In genomic region chr12:86891454-86891785, GRCm38 (mm10) we compare ENCODE assay signal across 8 mouse cellular contexts. TPM values are rescaled to one million over a fixed set of nuclear protein-coding genes. Genes with fewer than 3 reads are reported as not detected.
DNase-seq lines count a peak whose midpoint lies in the region; ATAC-seq and TF ChIP-seq lines count a peak whose summit lies in the region.

No protein-coding gene starts in this region.

- H3K79me2 ChIP-seq in CH12.LX (replicated peaks; ENCODE audit: control insufficient read depth, extremely low read depth, insufficient read depth, poor library complexity, severe bottlenecking) = no peaks in the 10 kb centered on the region

- H3K9me3 ChIP-seq in heart, embryonic 10.5 days = no peaks in the 10 kb centered on the region
- H3K9me3 ChIP-seq in CH12.LX (replicated peaks; ENCODE audit: low read length) = no peaks in the 10 kb centered on the region
- H3K9me3 ChIP-seq in heart, postnatal 0 days (replicated peaks; ENCODE audit: control insufficient read depth, low read length) = no peaks in the 10 kb centered on the region
- H3K9me3 ChIP-seq in liver, embryonic 16.5 days (replicated peaks; ENCODE audit: control insufficient read depth, low read length) = no peaks in the 10 kb centered on the region

- DNase-seq in heart, embryonic 10.5 days (ENCODE audit: low spot score) = no peak
- no peak for DNase-seq in heart, postnatal 14 days
- no peak for DNase-seq in CH12.LX (ENCODE audit: extremely low read depth)
- DNase-seq in heart, postnatal 0 days (ENCODE audit: low spot score) = peak; percentile 17
- no peak for DNase-seq in cerebellum, postnatal 4 days (ENCODE audit: low spot score in 2 of 2)
- no peak for DNase-seq in urinary bladder, postnatal 14 days (ENCODE audit: low spot score)

- intact Hi-C loops in heart, postnatal 14 days (cut with DNase I) = no loop called here

- in situ Hi-C loops in CH12.LX (cut with MboI; ENCODE audit: low pct_ligation_motif_present, low pct_unique_long_range_greater_than_20kb, low sequenced_read_pairs) = no loop called here

- peak overlapping the region; percentile 94 for H3K4me2 ChIP-seq in CH12.LX (ENCODE audit: insufficient read depth, low read depth, poor library complexity, severe bottlenecking)
- peak overlapping the region; percentile 75 for H3K4me2 ChIP-seq in heart, postnatal 0 days (ENCODE audit: low read depth, low read length)
- peak overlapping the region; percentile 69 for H3K4me2 ChIP-seq in liver, embryonic 16.5 days (ENCODE audit: low read depth, low read length)

- 12% methylated on average over 11 of the region's 11 CpGs for WGBS in heart, embryonic 10.5 days
- WGBS in heart, postnatal 0 days = 21% methylated on average over 11 of the region's 11 CpGs
- 29% methylated on average over 11 of the region's 11 CpGs for WGBS in liver, embryonic 16.5 days (ENCODE audit: insufficient replicate concordance)

- dilution Hi-C loops in CH12.LX (cut with MboI; ENCODE audit: extremely low pct_ligation_motif_present, extremely low pct_unique_long_range_greater_than_20kb, low sequenced_read_pairs) = no loop called here

- H3K9ac ChIP-seq in CH12.LX (ENCODE audit: insufficient read depth, low read depth) = peak overlapping the region; percentile 42
- peak overlapping the region; percentile 65 for H3K9ac ChIP-seq in heart, postnatal 0 days (replicated peaks; ENCODE audit: low read depth, low read length)
- H3K9ac ChIP-seq in liver, embryonic 16.5 days (ENCODE audit: low read depth, low read length) = peak overlapping the region; percentile 42

- H3K27me3 ChIP-seq in heart, embryonic 10.5 days (ENCODE audit: insufficient read depth, poor library complexity, severe bottlenecking) = no peaks in the 10 kb centered on the region
- H3K27me3 ChIP-seq in CH12.LX (replicated peaks) = no peaks in the 10 kb centered on the region
- no peaks in the 10 kb centered on the region for H3K27me3 ChIP-seq in heart, postnatal 0 days (ENCODE audit: control insufficient read depth, insufficient read depth, low read length)
- peaks cover 33% of the 10 kb centered on the region for H3K27me3 ChIP-seq in liver, embryonic 16.5 days (ENCODE audit: control insufficient read depth, insufficient read depth, low read depth, low read length)

- TF ChIP-seq POLR2A in CH12.LX (IDR thresholded peaks at IDR 0.05; ENCODE audit: low read depth, low read length) = no peak

- peak overlapping the region; percentile 67 for H3K4me3 ChIP-seq in heart, embryonic 10.5 days
- peak overlapping the region in 2 of 3 experiments; percentile 59 for H3K4me3 ChIP-seq in CH12.LX (replicated peaks in 1 of 3; ENCODE audit: low read depth in 2 of 3, low read length in 2 of 3, poor library complexity in 1 of 3)
- peak overlapping the region; percentile 53 for H3K4me3 ChIP-seq in heart, postnatal 0 days (ENCODE audit: low read depth, low read length)
- peak overlapping the region; percentile 55 for H3K4me3 ChIP-seq in liver, embryonic 16.5 days (ENCODE audit: low read depth, low read length)

- no peak for ATAC-seq in heart, postnatal 0 days (ENCODE audit: insufficient read depth, low read depth)
- no peak for ATAC-seq in liver, embryonic 16.5 days (ENCODE audit: low read depth)
- no peak for ATAC-seq in megakaryocyte-erythroid progenitor cell, adult 5-6 weeks (replicated peaks; ENCODE audit: low FRiP score, low TSS enrichment, poor library complexity, severe bottlenecking)

- TF ChIP-seq EP300 in CH12.LX (IDR thresholded peaks at IDR 0.05; ENCODE audit: low read length) = no peak
- TF ChIP-seq EP300 in heart, postnatal 0 days (IDR thresholded peaks at IDR 0.05; ENCODE audit: low read depth) = no peak

- H3K4me1 ChIP-seq in heart, embryonic 10.5 days = peaks cover 92% of the 10 kb centered on the region
- H3K4me1 ChIP-seq in CH12.LX (ENCODE audit: control insufficient read depth in 1 of 2, insufficient read depth in 2 of 2) = peaks cover 20 to 64% of the 10 kb centered on the region in 2 experiments
- H3K4me1 ChIP-seq in heart, postnatal 0 days (ENCODE audit: control insufficient read depth, insufficient read depth) = peaks cover 66% of the 10 kb centered on the region
- H3K4me1 ChIP-seq in liver, embryonic 16.5 days (ENCODE audit: control insufficient read depth, low read depth, low read length) = peaks cover 76% of the 10 kb centered on the region

- no peaks in the 10 kb centered on the region for H3K36me3 ChIP-seq in heart, embryonic 10.5 days
- H3K36me3 ChIP-seq in CH12.LX (replicated peaks in 1 of 2; ENCODE audit: control insufficient read depth in 1 of 2, insufficient read depth in 1 of 2, low read length in 1 of 2) = no peaks in the 10 kb centered on the region
- H3K36me3 ChIP-seq in heart, postnatal 0 days (replicated peaks; ENCODE audit: control insufficient read depth, insufficient read depth, low read length) = no peaks in the 10 kb centered on the region
- no peaks in the 10 kb centered on the region for H3K36me3 ChIP-seq in liver, embryonic 16.5 days (ENCODE audit: control insufficient read depth, insufficient read depth)

- peak overlapping the region; percentile 97 for H3K27ac ChIP-seq in heart, embryonic 10.5 days
- peak overlapping the region; percentile 82; the same call in 1 of the 2 replicates for H3K27ac ChIP-seq in CH12.LX (ENCODE audit: insufficient read depth, low read depth)
- H3K27ac ChIP-seq in heart, postnatal 0 days (ENCODE audit: low read depth) = peak overlapping the region; percentile 100
- peak overlapping the region; percentile 76 for H3K27ac ChIP-seq in liver, embryonic 16.5 days (ENCODE audit: low read length)

- TF ChIP-seq RAD21 in CH12.LX (IDR thresholded peaks at IDR 0.05; ENCODE audit: low read depth, low read length) = no peak

- TF ChIP-seq CTCF in CH12.LX (conservative IDR thresholded peaks at IDR 0.05 in 1 of 2, IDR thresholded peaks at IDR 0.05 in 1 of 2; ENCODE audit: low read depth in 2 of 2, low read length in 2 of 2) = no peak
- no peak for TF ChIP-seq CTCF in heart, postnatal 0 days (IDR thresholded peaks at IDR 0.05; ENCODE audit: low read depth)

TF ChIP-seq in CH12.LX, 34 proteins besides CTCF, POLR2A, EP300 and RAD21:
- no peak for TF ChIP-seq USF2 (conservative IDR thresholded peaks at IDR 0.05; ENCODE audit: low read depth, low read length)
- TF ChIP-seq SIN3A (IDR thresholded peaks at IDR 0.05; ENCODE audit: low read length) = peak; percentile 20; the same call in 1 of the 2 replicates

RNA-seq across cellular contexts. Expression of gene Irf2bpl, which starts 6.8 kb away (rescaled TPM):
- 28.7 and 35.3 TPM in 2 replicates for polyA plus RNA-seq in heart, embryonic 10.5 days (2016; fragmentation: Nextera tagmentation; extraction: Ambion mirVana)
- total RNA-seq in heart, postnatal 14 days (2021) = 10 to 100 TPM; 44.7 to 51.8 TPM
- total RNA-seq in CH12.LX (2012; rRNA removed) (19.6 and 21.4 TPM in 2 replicates), CH12.LX (2014; rRNA removed) (7.0 and 8.2 TPM in 2 replicates)
- 10.2 and 12.1 TPM in 2 replicates for polyA plus RNA-seq in CH12.LX (2012; ENCODE audit: insufficient read length, low read depth)
- total RNA-seq in heart, postnatal 0 days (2014; rRNA removed; ENCODE audit: low replicate concordance) = 74.0 and 88.5 TPM in 2 replicates
- 26.4 and 30.0 TPM in 2 replicates for polyA plus RNA-seq in heart, postnatal 0 days (2015; fragmentation: Nextera tagmentation; extraction: Ambion mirVana)
- 1.8 and 2.3 TPM in 2 replicates for polyA plus RNA-seq in liver, embryonic 16.5 days (2015; fragmentation: Nextera tagmentation; extraction: Ambion mirVana)
- total RNA-seq in megakaryocyte-erythroid progenitor cell, adult 5-6 weeks (2014; fragmentation: Nextera tagmentation) = 0.76 and 0.94 TPM in 2 replicates
- 1.1 and 2.7 TPM in 2 replicates for total RNA-seq in megakaryocyte-erythroid progenitor cell, adult 5-6 weeks (2017)

RNA-seq across cellular contexts. Expression of gene Cipc, which starts 55.4 kb away (rescaled TPM):
- polyA plus RNA-seq in heart, embryonic 10.5 days (2016; fragmentation: Nextera tagmentation; extraction: Ambion mirVana) = 26.7 and 33.8 TPM in 2 replicates
- 10 to 100 TPM; 44.2 to 45.6 TPM for total RNA-seq in heart, postnatal 14 days (2021)
- total RNA-seq in CH12.LX (2012; rRNA removed) = 18.7 and 19.6 TPM in 2 replicates
- total RNA-seq in CH12.LX (2014; rRNA removed) = 15.7 and 16.7 TPM in 2 replicates
- 17.5 and 20.5 TPM in 2 replicates for polyA plus RNA-seq in CH12.LX (2012; ENCODE audit: insufficient read length, low read depth)
- 26.2 and 41.6 TPM in 2 replicates for total RNA-seq in heart, postnatal 0 days (2014; rRNA removed; ENCODE audit: low replicate concordance)
- 18.7 and 20.9 TPM in 2 replicates for polyA plus RNA-seq in heart, postnatal 0 days (2015; fragmentation: Nextera tagmentation; extraction: Ambion mirVana)
- 7.8 and 7.9 TPM in 2 replicates for polyA plus RNA-seq in liver, embryonic 16.5 days (2015; fragmentation: Nextera tagmentation; extraction: Ambion mirVana)
- total RNA-seq in megakaryocyte-erythroid progenitor cell, adult 5-6 weeks (2014; fragmentation: Nextera tagmentation) = 29.2 and 35.6 TPM in 2 replicates
- 22.0 and 23.0 TPM in 2 replicates for total RNA-seq in megakaryocyte-erythroid progenitor cell, adult 5-6 weeks (2017)
